Mouse (Mus musculus) ES-Bruce4 (cell line): ENCODE results near the gene Cacna2d3.

Experiments
- CTCF ChIP-seq: IDR thresholded peaks from one replicate; pipeline ENCODE4 v1.8.1; 2011; ENCODE audit warnings: low read depth, low read length
- EP300 ChIP-seq: IDR thresholded peaks from 2 replicates; pipeline ENCODE4 v1.6.1; 2011; ENCODE audit warnings: low read depth, low read length; ENCODE audit not compliant: insufficient read depth

DNA sequence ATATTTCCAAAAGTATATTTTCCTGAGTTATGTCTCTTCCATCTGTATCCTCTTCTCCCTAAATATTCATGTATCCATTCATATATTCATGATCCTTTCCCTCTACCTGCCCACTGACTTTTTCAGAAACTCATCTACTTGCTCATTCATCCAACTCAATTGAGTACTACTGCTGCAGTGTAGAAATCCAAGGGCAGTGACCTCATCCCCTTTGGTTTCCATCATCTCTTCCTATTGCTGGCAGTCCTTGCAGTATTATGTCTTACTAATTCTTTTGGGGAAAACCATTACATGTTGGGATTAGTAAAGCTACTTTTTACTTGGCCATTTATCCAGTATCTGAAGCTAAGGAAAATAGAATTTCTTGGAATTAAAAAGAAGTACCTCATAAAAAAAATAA is 447.8 kb downstream of the Cacna2d3 start:
- TF ChIP-seq EP300 (no peak), CTCF (no peak)
